Mouse (Mus musculus) lung, embryonic 14.5 days (tissue): ENCODE measurements at regions not wholly inside any gene's neighbourhood (a gene's known extent, or its start where the extent isn't known, plus 50 kb on each side); places are given as distances from the start of the nearest gene placed in this dataset.
A peak's percentile ranks its signal among the peaks of the same experiment; 100 is the strongest.

Experiments
- ATAC-seq: fragments of 200-750 bp; cut with Nextera tagmentation; 2 replicates; pipeline ENCODE4 v1.8.0; 2017; ENCODE audit warnings: mild to moderate bottlenecking, moderate TSS enrichment, moderate library complexity; ENCODE audit not compliant: insufficient read depth
- DNase-seq: peaks from one replicate; pipeline ENCODE4 v3.0.0-alpha.2; 2015
- H3K27ac ChIP-seq: fragments of 300-500 bp; sonication (generic); 2 replicates; pipeline ENCODE4 v1.5.1; 2014; ENCODE audit warnings: low read depth, mild to moderate bottlenecking, moderate library complexity
- H3K27me3 ChIP-seq: fragments of 300-500 bp; sonication (generic); 2 replicates; pipeline ENCODE4 v1.6.1; 2014; ENCODE audit warnings: low read length, control low read depth; ENCODE audit not compliant: insufficient read depth
- H3K36me3 ChIP-seq: fragments of 300-500 bp; sonication (generic); 2 replicates; pipeline ENCODE4 v1.6.1; 2014; ENCODE audit warnings: control low read depth; ENCODE audit not compliant: insufficient read depth
- H3K4me1 ChIP-seq: fragments of 300-500 bp; sonication (generic); 2 replicates; pipeline ENCODE4 v1.6.1; 2014; ENCODE audit warnings: antibody characterized with exemption, control low read depth; ENCODE audit not compliant: insufficient read depth
- H3K4me2 ChIP-seq: fragments of 300-500 bp; sonication (generic); 2 replicates; pipeline ENCODE4 v1.6.1; 2014; ENCODE audit warnings: mild to moderate bottlenecking
- H3K4me3 ChIP-seq: fragments of 300-500 bp; sonication (generic); 2 replicates; pipeline ENCODE4 v1.5.1; 2014; ENCODE audit warnings: low read depth, low read length
- H3K9ac ChIP-seq: fragments of 300-500 bp; sonication (generic); 2 replicates; pipeline ENCODE4 v1.6.1; 2014
- H3K9me3 ChIP-seq: fragments of 300-500 bp; sonication (generic); 2 replicates; pipeline ENCODE4 v1.6.1; 2016; ENCODE audit warnings: low read depth, low read length, control low read depth
- CTCF ChIP-seq: IDR thresholded peaks from 2 replicates; pipeline ENCODE4 v1.5.1; 2016; ENCODE audit warnings: antibody characterized with exemption, low read depth
- WGBS: fragments of 180-500 bp; shearing (Covaris S2); extraction: QIAGEN DNeasy Blood & Tissue Kit; methylation state at CpG from one replicate; pipeline ENCODE4 v1.1.7; 2014; 5-methylcytosine and 5-hydroxymethylcytosine counted together

DNA sequence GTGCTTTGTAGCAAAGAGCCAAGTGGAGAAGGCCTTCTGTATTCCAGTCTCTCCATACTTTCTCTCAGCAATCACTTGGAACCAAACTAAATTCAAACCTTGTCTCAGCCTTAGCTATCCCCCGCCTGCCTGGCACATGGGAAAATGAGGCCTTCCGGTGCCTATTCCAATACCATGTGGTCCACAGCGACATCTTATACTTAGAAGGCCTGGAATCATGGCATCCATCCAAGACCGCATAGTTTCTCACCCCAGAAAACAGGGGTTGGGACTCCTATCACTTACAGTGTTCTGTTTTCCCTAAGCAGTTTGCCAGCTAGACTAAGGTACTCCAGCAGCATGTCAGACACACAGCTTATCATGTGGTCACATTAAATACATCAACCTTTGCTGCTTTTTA, 1595.4 kb downstream of the Cntnap5b start:
- no peaks in the 10 kb centered on the region for H3K4me1 ChIP-seq
- no peak for ATAC-seq
- no peaks in the 10 kb centered on the region for H3K27me3 ChIP-seq
- H3K36me3 ChIP-seq: no peaks in the 10 kb centered on the region
- 78% methylated on average over 4 of the region's 4 CpGs for WGBS
- no peak overlapping the region for H3K9ac ChIP-seq
- H3K4me3 ChIP-seq: no peak overlapping the region
- no peaks in the 10 kb centered on the region for H3K9me3 ChIP-seq
- DNase-seq: peak; percentile 5
- H3K4me2 ChIP-seq: no peak overlapping the region
- H3K27ac ChIP-seq: no peak overlapping the region
- no peak for TF ChIP-seq CTCF

DNA sequence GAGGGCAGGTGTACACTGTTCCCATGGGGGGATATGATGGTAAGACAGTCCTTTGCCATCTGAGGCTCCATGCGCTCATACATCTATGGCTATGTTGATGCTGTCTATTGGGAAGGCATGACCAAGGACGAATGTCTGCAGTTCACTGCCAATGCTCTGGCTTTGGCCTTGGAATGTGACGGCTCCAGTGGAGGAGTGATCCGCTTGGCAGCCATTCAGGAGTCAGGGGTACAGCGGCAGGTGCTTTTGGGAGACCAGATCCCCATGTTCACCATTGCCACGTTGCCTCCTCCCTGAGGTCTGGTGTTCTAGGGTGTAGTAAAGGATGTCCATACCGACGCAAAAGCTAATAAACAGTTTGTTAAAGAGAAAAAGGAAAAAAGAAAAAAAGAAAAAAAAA, 1613.7 kb downstream of the Cntnap5b start:
- no peak for TF ChIP-seq CTCF
- no peak for DNase-seq
- Histone ChIP-seq H3K9ac (no peak overlapping the region), H3K4me1 (no peaks in the 10 kb centered on the region), H3K27ac (no peak overlapping the region), H3K4me2 (no peak overlapping the region), H3K9me3 (no peaks in the 10 kb centered on the region; the same call in 1 of the 2 replicates), H3K27me3 (no peaks in the 10 kb centered on the region), H3K4me3 (no peak overlapping the region), H3K36me3 (no peaks in the 10 kb centered on the region)
- 89% methylated on average over 8 of the region's 8 CpGs for WGBS
- ATAC-seq: no peak
